Mouse (Mus musculus) heart, embryonic 10.5 days (tissue): Measurements from ENCODE around the gene Mocs2. TPM values are rescaled to one million over a fixed set of nuclear protein-coding genes. Genes with fewer than 3 reads are reported as not detected.

Experiments used
- DNase-seq: peaks from one replicate; pipeline ENCODE4 v3.0.0-alpha.2; 2017; ENCODE audit warnings: low spot score
- H3K27ac ChIP-seq: fragments of 300-500 bp; sonication (generic); 2 replicates; pipeline ENCODE4 v1.5.1; 2016; ENCODE audit warnings: mild to moderate bottlenecking
- H3K27me3 ChIP-seq: fragments of 300-500 bp; sonication (generic); 2 replicates; pipeline ENCODE4 v1.6.1; 2016; ENCODE audit warnings: mild to moderate bottlenecking; ENCODE audit not compliant: poor library complexity, insufficient read depth, severe bottlenecking
- H3K36me3 ChIP-seq: fragments of 300-500 bp; sonication (generic); 2 replicates; pipeline ENCODE4 v1.6.1; 2016; ENCODE audit warnings: mild to moderate bottlenecking, moderate library complexity
- H3K4me1 ChIP-seq: fragments of 300-500 bp; sonication (generic); 2 replicates; pipeline ENCODE4 v1.6.1; 2016; ENCODE audit warnings: mild to moderate bottlenecking
- H3K4me3 ChIP-seq: fragments of 300-500 bp; sonication (generic); 2 replicates; pipeline ENCODE4 v1.5.1; 2016; ENCODE audit warnings: mild to moderate bottlenecking, moderate library complexity
- H3K9me3 ChIP-seq: fragments of 300-500 bp; sonication (generic); 2 replicates; pipeline ENCODE4 v1.6.1; 2016; ENCODE audit warnings: mild to moderate bottlenecking, moderate library complexity
- WGBS: fragments of 180-500 bp; shearing (Covaris S2); methylation state at CpG from one replicate; pipeline ENCODE4 v1.1.7; 2016; 5-methylcytosine and 5-hydroxymethylcytosine counted together
- polyA plus RNA-seq: library from polyadenylated mRNA; unstranded; fragments of >200 nt; fragmentation: Nextera tagmentation; extraction: Ambion mirVana; gene quantifications from 2 replicates; pipeline ENCODE4 v1.2.1, GENCODE M21; 2016

Gene Mocs2
- polyA plus RNA-seq, 1 experiment from 2014 or later, result 57.1 TPM

- WGBS, result 73% methylated on average over 7 of the region's 7 CpGs
- DNase-seq, result no peak
- Histone ChIP-seq H3K4me3 (no peak overlapping the region), H3K9me3 (no peaks in the 10 kb centered on the region), H3K27ac (no peak overlapping the region), H3K27me3 (no peaks in the 10 kb centered on the region), H3K4me1 (peaks cover 6% of the 10 kb centered on the region; the same call in 1 of the 2 replicates), H3K36me3 (no peaks in the 10 kb centered on the region)
Observed at GRCm38 (mm10) chr13:114837061-114837460, 19.0 kb downstream of the Mocs2 start.

DNA sequence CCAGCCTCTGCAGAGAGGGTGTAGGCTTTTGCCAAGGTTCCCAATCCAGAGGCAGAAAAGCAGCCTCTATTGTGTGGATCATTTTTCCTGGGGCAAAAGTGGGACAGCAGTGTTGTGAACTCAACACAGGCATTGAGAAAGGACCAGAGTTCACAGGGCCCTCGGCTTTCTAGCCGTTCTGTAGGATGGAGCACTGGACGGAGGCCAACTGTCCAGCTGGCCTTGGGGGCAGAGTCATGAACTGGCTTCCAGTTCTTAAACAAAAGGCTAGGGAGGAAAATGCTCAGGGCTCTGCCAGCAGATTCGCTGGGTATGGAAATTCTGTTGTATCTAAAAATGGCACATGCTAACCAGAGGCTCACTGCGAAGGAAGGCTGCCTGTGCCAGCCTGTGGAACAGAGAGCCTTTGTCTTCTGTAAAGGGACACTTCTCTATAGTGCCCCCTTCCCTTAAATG lies 20.5 kb downstream of the Mocs2 start:
- DNase-seq, result no peak
- 53% methylated on average over 5 of the region's 5 CpGs for WGBS
- Histone ChIP-seq H3K27me3 (no peaks in the 10 kb centered on the region), H3K36me3 (no peaks in the 10 kb centered on the region), H3K27ac (0 out of 2 replicates have a peak overlapping the region, but pooled peaks have one; percentile 42), H3K4me1 (peaks cover 9% of the 10 kb centered on the region; the same call in 1 of the 2 replicates), H3K4me3 (no peak overlapping the region), H3K9me3 (no peaks in the 10 kb centered on the region)

DNA sequence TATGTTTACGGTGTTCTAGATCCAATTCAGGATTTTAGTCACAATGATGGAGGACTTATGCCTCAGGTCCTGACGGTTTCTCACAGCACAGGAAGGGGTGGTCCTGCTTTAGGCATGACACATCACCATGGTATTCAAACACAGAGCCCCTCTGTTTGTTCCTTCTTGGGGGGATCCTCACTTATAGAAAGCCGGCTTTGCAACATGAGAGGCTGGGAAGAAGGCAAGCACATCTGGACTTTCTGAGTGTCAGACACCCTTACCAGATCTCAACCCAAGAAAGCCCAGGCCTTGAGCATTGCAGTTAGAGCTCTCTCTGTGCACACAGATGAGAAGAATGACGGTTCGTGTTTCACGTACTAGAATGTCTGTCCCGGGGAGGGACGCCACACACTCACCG lies 21.1 kb downstream of the Mocs2 start:
- no peaks in the 10 kb centered on the region for H3K36me3 ChIP-seq
- H3K27ac ChIP-seq, result 0 out of 2 replicates have a peak overlapping the region, but pooled peaks have one; percentile 22
- no peaks in the 10 kb centered on the region for H3K27me3 ChIP-seq
- WGBS, result 64% methylated on average over 9 of the region's 9 CpGs
- DNase-seq, result no peak
- H3K4me1 ChIP-seq, result peaks cover 9% of the 10 kb centered on the region; the same call in 1 of the 2 replicates
- H3K4me3 ChIP-seq, result no peak overlapping the region
- H3K9me3 ChIP-seq, result no peaks in the 10 kb centered on the region

- 89% methylated on average over 4 of the region's 4 CpGs for WGBS
- Histone ChIP-seq H3K36me3 (no peaks in the 10 kb centered on the region), H3K27ac (no peak overlapping the region), H3K4me3 (no peak overlapping the region), H3K4me1 (peaks cover 9% of the 10 kb centered on the region; the same call in 1 of the 2 replicates), H3K9me3 (no peaks in the 10 kb centered on the region), H3K27me3 (no peaks in the 10 kb centered on the region)
- no peak for DNase-seq
Observed at GRCm38 (mm10) chr13:114840545-114840944, 22.5 kb downstream of the Mocs2 start.

DNA sequence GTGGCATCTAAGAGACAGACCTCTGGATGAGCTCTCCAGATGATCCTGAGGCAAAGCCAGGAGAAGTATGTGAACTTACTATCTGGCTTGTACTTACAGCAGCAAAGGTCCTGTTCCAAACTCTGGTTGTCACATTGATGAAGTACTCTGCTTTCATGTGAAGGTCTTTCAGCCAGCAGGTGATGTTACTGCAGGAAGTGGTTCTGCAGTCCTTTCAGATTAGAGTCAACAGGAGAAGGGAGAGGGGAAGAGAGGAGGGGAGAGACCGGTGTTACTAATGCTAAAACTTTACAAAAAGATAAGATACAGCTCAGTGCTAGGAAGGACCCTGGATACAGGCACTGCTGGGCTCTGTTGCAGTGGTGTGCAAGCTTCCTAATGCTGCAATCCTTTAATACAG lies 25.3 kb downstream of the Mocs2 start:
- H3K4me3 ChIP-seq, result no peak overlapping the region
- H3K9me3 ChIP-seq, result no peaks in the 10 kb centered on the region
- DNase-seq, result no peak
- H3K4me1 ChIP-seq, result peaks cover 8% of the 10 kb centered on the region; the same call in 1 of the 2 replicates
- no peak overlapping the region for H3K27ac ChIP-seq
- H3K27me3 ChIP-seq, result no peaks in the 10 kb centered on the region
- H3K36me3 ChIP-seq, result no peaks in the 10 kb centered on the region
- 0% methylated on average over 1 of the region's 1 CpGs for WGBS

DNA sequence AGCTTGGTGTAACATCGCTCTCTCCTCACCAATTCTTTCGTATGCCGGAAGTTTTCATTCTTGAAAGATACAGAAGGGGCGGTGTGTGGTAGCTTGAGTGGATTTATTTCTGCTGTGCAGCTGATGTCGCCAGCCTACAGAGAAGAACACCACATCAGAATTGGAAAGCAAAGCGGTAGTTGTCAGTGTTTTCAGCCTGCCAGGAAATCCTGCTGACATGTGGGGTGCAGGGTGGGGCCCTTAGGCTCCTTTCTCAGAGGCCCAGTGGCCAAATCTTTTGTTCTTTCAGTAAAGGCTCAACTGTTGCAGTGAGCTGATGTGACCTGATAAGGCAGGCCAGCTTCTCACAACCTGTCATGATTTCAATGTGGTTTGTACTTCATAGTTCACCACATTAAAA lies 27.8 kb downstream of the Mocs2 start:
- Histone ChIP-seq H3K9me3 (no peaks in the 10 kb centered on the region), H3K36me3 (no peaks in the 10 kb centered on the region), H3K4me1 (0 out of 2 replicates have a peak, but pooled peaks cover 4% of the 10 kb centered on the region), H3K4me3 (no peak overlapping the region), H3K27ac (no peak overlapping the region), H3K27me3 (no peaks in the 10 kb centered on the region)
- WGBS, result 77% methylated on average over 6 of the region's 6 CpGs
- no peak for DNase-seq

GRCm38 (mm10) chr13:114848945-114849344 lies 30.9 kb downstream of the Mocs2 start:
- H3K9me3 ChIP-seq, result no peaks in the 10 kb centered on the region
- H3K27me3 ChIP-seq, result no peaks in the 10 kb centered on the region
- H3K36me3 ChIP-seq, result no peaks in the 10 kb centered on the region
- no peak overlapping the region for H3K4me3 ChIP-seq
- DNase-seq, result no peak
- H3K4me1 ChIP-seq, result no peaks in the 10 kb centered on the region
- H3K27ac ChIP-seq, result no peak overlapping the region
- WGBS, result 73% methylated on average over 3 of the region's 3 CpGs

DNA sequence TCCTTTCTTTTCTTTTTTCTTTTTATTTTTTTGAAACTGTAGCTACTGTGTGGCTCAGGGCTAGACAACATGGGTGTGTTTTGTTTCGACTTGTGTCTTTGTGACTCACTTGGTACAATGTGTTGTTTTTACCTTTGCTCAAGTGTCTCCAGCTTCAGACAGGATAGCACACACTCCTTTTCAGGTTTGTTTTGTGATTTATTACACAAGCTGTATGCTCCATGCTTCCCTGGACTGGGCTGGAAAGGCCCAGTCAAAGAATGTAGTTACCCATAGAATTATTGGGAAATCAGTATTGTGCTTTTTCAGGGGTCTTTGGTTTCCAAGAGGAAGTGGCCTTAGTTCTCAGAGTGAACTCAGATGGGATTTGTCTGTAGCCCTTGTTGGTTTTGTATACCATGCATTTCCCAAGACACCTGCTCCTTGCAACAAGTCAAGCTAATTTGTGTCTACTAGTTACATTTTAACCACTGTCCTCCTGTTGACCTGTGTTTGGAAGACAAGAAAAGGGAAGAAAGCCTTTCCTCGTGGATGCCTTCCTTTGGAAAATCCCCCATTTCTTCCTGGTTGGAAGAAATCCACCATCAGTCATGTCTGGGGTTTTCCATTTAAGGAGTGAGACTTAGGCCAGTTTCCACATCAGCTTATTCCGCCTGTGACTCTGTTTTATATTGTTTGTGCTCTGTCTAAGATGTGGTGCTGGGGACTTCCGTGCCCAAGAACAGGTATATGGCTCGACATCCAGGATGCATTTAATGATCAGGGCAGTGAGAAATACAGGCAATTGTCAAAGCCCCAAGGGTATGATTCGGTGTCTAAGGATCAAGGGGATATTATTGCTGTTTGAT lies 34.5 kb downstream of the Mocs2 start:
- no peak overlapping the region for H3K4me3 ChIP-seq
- no peaks in the 10 kb centered on the region for H3K9me3 ChIP-seq
- H3K27ac ChIP-seq, result no peak overlapping the region
- H3K27me3 ChIP-seq, result no peaks in the 10 kb centered on the region
- H3K4me1 ChIP-seq, result peaks cover 5% of the 10 kb centered on the region; the same call in 1 of the 2 replicates
- WGBS, result 78% methylated on average over 6 of the region's 6 CpGs
- no peak for DNase-seq
- no peaks in the 10 kb centered on the region for H3K36me3 ChIP-seq

- H3K4me3 ChIP-seq, result no peak overlapping the region
- H3K27me3 ChIP-seq, result no peaks in the 10 kb centered on the region
- H3K27ac ChIP-seq, result no peak overlapping the region
- no peaks in the 10 kb centered on the region for H3K9me3 ChIP-seq
- DNase-seq, result no peak
- WGBS, result 83% methylated on average over 2 of the region's 2 CpGs
- H3K36me3 ChIP-seq, result no peaks in the 10 kb centered on the region
- H3K4me1 ChIP-seq, result peaks cover 5% of the 10 kb centered on the region; the same call in 1 of the 2 replicates
Observed at GRCm38 (mm10) chr13:114853152-114853551, 35.1 kb downstream of the Mocs2 start.

- Histone ChIP-seq H3K4me1 (peaks cover 5% of the 10 kb centered on the region; the same call in 1 of the 2 replicates), H3K27ac (no peak overlapping the region), H3K36me3 (no peaks in the 10 kb centered on the region), H3K9me3 (no peaks in the 10 kb centered on the region), H3K4me3 (no peak overlapping the region), H3K27me3 (no peaks in the 10 kb centered on the region)
- WGBS, result 88% methylated on average over 6 of the region's 6 CpGs
- DNase-seq, result no peak
Observed at GRCm38 (mm10) chr13:114854023-114854422, 36.0 kb downstream of the Mocs2 start.

DNA sequence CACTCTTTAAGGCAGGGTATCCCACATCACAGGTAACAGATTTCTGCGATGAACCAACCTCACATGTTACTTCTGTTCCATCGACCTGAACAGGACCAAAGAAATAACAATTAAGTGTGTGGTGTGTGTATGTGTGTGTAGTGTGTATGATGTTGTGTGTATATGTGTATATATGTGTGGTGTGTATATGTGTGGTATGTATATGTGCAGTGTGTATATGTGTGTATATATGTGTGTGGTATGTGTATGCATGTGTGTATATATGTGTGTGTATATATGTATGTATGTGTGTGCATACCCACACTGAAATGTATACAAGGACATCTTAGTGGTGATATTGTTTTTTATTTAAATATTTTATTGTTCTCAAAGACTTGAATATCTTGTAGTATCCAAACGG lies 36.4 kb downstream of the Mocs2 start:
- no peaks in the 10 kb centered on the region for H3K9me3 ChIP-seq
- H3K4me3 ChIP-seq, result no peak overlapping the region
- H3K27ac ChIP-seq, result no peak overlapping the region
- H3K36me3 ChIP-seq, result no peaks in the 10 kb centered on the region
- WGBS, result 86% methylated on average over 3 of the region's 3 CpGs
- peaks cover 5% of the 10 kb centered on the region; the same call in 1 of the 2 replicates for H3K4me1 ChIP-seq
- DNase-seq, result no peak
- H3K27me3 ChIP-seq, result no peaks in the 10 kb centered on the region

DNA sequence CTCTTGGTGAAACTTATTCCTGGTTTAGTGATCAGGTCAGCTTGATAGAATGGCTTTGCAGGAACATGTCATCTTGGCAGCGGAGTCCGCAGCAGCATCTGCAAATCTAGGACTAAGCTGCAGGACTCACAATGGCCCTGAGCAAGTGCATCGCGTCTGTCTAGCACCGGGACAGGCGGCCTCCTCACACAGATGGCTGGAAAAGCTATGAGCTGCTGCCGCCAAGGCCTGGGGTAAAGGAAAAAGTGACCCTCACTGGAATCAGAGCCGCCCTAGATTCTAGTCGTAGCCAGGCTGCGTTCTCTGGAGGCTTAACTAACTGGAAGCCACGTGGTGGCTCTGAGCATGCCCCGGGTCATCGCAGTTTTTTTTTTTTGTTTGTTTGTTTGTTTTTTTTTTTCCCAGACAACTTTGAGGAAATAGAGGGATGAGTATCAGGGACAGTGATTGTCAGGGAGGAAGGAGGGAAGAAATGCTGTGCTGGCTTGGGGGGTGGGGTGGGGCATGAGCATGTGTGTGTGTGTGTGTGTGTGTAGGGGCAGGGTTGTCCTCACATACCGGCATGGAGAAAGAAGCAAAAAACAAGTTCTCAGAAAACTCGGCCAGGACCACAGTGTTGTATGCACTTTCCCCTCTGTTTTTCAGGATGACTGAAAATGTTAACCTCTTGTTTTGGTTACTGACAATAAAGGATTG lies 37.7 kb downstream of the Mocs2 start:
- peak overlapping the region; percentile 12; the same call in 1 of the 2 replicates for H3K4me3 ChIP-seq
- H3K4me1 ChIP-seq, result peaks cover 5% of the 10 kb centered on the region; the same call in 1 of the 2 replicates
- H3K36me3 ChIP-seq, result no peaks in the 10 kb centered on the region
- H3K27ac ChIP-seq, result peak overlapping the region; percentile 32; the same call in 1 of the 2 replicates
- no peaks in the 10 kb centered on the region for H3K27me3 ChIP-seq
- DNase-seq, result no peak
- no peaks in the 10 kb centered on the region for H3K9me3 ChIP-seq
- WGBS, result 25% methylated on average over 15 of the region's 15 CpGs

- 39% methylated on average over 7 of the region's 7 CpGs for WGBS
- no peak for DNase-seq
- Histone ChIP-seq H3K4me3 (no peak overlapping the region), H3K36me3 (no peaks in the 10 kb centered on the region), H3K27me3 (no peaks in the 10 kb centered on the region), H3K27ac (no peak overlapping the region), H3K4me1 (peaks cover 5% of the 10 kb centered on the region; the same call in 1 of the 2 replicates), H3K9me3 (no peaks in the 10 kb centered on the region)
Observed at GRCm38 (mm10) chr13:114856269-114856627, 38.2 kb downstream of the Mocs2 start.
